Mouse (Mus musculus): ENCODE measurements around the gene Ptger4. TPM values are rescaled to one million over a fixed set of nuclear protein-coding genes. Genes with fewer than 3 reads are reported as not detected.

Gene Ptger4
- polyA plus RNA-seq, 1 experiment from 2014 or later: 0.77 TPM

DNA sequence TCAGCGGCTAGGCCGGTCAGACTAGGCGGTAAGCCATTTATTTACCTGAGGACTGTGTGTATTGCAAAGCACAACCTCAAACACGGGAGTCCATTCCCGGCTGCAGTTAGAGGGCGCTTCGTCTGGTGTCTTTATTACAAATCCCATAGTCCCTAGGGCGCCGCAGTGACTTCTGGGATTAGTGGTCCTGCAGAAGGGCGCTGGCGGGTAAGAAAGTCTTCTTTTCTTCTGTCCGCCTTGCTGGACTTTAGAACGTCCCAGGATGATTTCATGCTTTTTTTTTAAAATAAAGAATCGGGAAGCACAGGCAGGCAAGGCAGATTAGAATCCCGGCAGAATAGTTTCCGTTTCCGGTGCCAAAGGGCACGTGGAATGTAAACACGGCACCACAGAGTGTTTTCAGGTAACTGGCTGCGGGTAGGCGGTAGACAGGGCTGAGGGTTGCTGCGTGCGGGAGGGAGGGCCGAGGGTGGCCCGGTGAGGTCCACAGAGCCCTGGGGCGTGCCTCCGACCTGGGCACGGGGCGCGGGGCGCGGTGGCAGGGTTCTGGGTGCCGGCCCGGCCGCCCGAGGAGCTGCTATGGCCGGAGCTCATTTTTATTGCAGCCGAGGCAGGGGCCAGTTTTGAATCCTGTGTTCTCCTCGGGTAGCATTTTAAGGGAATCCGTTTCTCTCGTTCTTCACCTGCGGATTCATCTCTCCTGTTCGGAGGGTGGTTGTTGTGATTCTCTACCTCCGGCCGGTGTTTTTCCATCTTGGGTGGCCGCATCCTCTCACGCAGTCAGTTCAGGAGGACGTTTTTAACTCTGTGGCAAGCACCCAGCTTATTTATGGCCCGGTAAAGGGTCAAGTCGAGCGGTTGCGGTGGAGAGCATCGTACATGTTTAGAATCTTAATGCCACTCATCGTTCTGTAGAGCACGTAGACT lies 58.4 kb downstream of the Ptger4 start, which contains the start of gene Ttc33:
Gene Ttc33, plus strand, starts transcription at position 160 of the 927 bp plus-strand sequence.
- peak within 1 kb of the TSS; percentile 96 for H3K4me3 ChIP-seq
- H3K36me3 ChIP-seq (replicated peaks): peaks cover 11% of the 10 kb centered on the region
- peak within 1 kb of the TSS; percentile 91 for H3K27ac ChIP-seq
- H3K4me1 ChIP-seq: peaks cover 22% of the 10 kb centered on the region
- peak; percentile 62 for DNase-seq (ENCODE audit: extremely low spot score, low spot score)
- no peaks in the 10 kb centered on the region for H3K9me3 ChIP-seq
- H3K27me3 ChIP-seq (ENCODE audit: poor library complexity, severe bottlenecking): no peaks in the 10 kb centered on the region
- 1% methylated on average over 55 of the region's 55 CpGs for WGBS

DNA sequence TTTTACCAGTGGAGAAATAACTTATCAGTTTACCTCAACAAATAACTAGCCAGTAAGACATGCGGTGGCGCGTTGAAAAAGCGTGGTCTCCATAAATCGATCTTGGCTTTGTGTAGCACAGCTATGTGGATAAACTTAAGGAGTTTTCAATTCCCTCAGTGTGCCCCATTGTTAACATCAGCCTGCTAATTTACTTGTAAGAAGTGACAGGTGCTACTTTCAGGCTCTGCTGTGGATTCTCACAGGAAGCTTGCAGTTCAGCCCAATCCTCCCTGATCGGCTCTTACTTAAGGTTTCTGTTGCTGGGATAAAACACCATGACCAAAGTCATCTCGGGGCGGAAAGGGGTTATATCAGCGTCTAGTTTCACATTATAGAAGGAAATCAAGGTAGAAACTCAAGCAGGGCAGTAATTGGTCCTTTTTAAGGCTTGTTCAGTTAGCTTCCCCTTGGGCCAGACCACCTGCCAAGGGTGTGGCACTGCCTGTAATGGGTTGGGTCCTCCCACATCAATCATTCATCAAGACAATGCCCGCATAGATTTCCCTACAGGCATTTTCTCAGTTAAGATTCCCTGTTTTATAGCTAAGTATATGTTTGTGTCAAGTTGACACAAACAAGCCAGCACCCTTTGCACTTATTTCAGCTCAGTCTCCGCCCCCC lies 59.2 kb downstream of the Ptger4 start:
- Histone ChIP-seq H3K4me1 (peaks cover 22% of the 10 kb centered on the region), H3K27me3 (ENCODE audit: poor library complexity, severe bottlenecking) (no peaks in the 10 kb centered on the region), H3K36me3 (replicated peaks) (peaks cover 3% of the 10 kb centered on the region; the same call in 1 of the 2 replicates), H3K4me3 (peak overlapping the region; percentile 96), H3K9me3 (no peaks in the 10 kb centered on the region), H3K27ac (peak overlapping the region; percentile 91)
- 53% methylated on average over 10 of the region's 11 CpGs for WGBS
- no peak for DNase-seq (ENCODE audit: extremely low spot score, low spot score)

DNA sequence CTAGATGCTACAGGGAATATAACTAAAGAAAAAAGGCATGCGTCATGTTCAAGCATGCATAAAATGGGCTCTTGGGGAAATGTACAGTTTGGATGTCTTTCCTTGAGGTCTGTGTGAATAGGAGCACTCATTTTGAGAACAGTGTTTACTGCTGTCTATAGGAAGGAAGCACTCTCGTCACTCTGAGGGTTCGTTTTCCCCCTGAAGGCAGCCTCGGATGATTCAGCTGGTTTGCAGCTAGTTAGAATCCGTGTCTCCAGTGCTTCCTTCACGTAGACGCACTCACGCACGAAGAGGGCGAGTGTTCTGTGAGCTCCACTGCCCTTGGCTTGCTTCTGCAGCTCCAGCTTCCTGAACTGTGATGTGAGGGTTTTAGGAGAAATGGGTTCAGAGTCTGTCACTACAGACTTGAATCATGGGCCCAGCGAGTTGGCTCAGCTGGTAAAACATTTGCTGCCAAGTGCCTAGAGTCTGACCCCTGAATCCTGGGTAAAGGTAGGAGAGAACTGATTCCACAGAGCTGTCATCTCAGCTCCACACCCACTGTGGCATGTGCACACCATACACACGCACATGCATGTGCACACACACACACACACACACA lies 70.7 kb downstream of the Ptger4 start:
- no peak for DNase-seq (ENCODE audit: extremely low spot score, low spot score)
- H3K27ac ChIP-seq: no peak overlapping the region

DNA sequence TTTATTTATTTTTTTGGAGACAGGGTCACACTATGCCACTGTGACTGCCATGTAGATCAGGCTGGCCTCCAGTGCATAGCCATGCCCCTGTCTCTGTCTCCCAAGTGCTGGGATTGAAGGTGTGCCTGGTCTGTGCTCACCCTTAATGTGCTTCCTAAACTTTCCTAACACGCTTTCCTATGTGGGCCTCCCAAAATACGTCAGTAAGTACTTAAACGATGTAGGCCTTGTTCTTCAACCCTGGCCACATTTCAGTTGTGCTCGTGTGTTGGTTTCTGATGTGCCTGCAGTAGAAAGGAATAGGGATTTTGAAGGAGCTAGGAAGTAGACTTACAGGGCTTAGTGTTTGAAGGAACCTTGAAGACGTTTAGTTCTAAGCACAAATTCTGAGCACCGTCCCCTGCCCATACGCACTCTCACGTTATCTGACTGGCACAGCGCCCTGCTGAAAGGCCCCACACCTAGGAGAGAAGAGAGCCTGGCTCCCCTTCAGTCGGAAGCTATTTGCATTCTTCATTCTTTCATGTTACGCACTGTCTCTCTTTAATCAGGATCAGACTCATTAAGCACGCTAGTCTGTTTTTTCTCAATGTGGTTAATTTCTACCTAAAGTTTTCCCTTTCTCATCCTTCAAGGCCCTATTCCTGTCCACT lies 78.7 kb downstream of the Ptger4 start:
- no peaks in the 10 kb centered on the region for H3K4me1 ChIP-seq
- H3K9me3 ChIP-seq: no peaks in the 10 kb centered on the region
- whole genome bisulfite sequencing: 94% methylated on average over 12 of the region's 12 CpGs
- no peak overlapping the region for H3K27ac ChIP-seq
- DNase-seq (ENCODE audit: extremely low spot score, low spot score): no peak
- H3K4me3 ChIP-seq: no peak overlapping the region
- H3K27me3 ChIP-seq (ENCODE audit: poor library complexity, severe bottlenecking): no peaks in the 10 kb centered on the region
- peaks cover 74% of the 10 kb centered on the region for H3K36me3 ChIP-seq (replicated peaks)

More for the DNA sequence above, 70.7 kb downstream of the Ptger4 start:
- 90% methylated on average over 12 of the region's 12 CpGs for WGBS
- Histone ChIP-seq H3K4me3 (no peak overlapping the region), H3K36me3 (replicated peaks) (peaks cover 85% of the 10 kb centered on the region), H3K4me1 (no peaks in the 10 kb centered on the region), H3K27me3 (ENCODE audit: poor library complexity, severe bottlenecking) (no peaks in the 10 kb centered on the region), H3K9me3 (no peaks in the 10 kb centered on the region)

DNA sequence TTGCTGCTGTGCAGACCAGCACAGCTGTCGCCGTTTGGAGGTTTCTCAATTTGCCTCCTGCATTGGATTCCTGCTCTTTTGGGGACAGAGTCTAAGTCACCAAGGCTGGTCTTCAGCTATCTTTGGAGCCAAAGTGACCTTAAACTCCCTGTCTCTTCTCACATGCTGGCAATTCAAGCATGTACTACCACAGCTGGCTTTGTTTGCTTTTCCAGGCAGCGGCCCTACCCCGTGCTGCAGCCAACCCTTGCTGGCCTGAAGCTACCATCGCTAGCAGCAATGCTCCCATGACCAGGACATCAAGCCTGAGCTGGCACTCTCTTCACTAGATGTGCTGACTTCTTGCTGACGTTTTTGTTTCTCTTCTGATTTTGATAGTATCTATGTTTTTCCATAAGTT lies 85.2 kb downstream of the Ptger4 start:
- Histone ChIP-seq H3K4me1 (peaks cover 10% of the 10 kb centered on the region; the same call in 1 of the 2 replicates), H3K27ac (no peak overlapping the region), H3K27me3 (ENCODE audit: poor library complexity, severe bottlenecking) (no peaks in the 10 kb centered on the region), H3K4me3 (no peak overlapping the region), H3K36me3 (replicated peaks) (peaks cover 27% of the 10 kb centered on the region), H3K9me3 (no peaks in the 10 kb centered on the region)
- 89% methylated on average over 6 of the region's 6 CpGs for WGBS
- no peak for DNase-seq (ENCODE audit: extremely low spot score, low spot score)

DNA sequence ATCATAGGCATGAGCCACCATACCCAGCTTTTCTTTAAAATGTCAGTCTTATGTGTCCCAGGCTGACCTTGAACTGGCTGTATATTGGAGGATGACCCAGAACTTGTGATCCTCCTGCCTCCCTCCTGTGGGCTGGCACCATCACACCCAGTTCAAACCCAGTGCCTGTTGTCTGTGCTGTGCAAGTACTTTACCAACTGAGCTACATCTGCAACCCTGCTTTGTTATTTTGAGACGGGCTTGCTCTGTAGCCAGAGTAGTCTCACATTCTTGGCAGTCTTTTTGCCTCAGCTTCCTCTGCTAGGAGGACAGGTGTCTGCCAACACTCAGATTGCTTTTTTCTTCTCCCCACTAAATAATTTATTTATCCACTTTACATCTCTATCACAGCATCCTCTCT lies 86.6 kb downstream of the Ptger4 start:
- H3K4me1 ChIP-seq: peaks cover 10% of the 10 kb centered on the region; the same call in 1 of the 2 replicates
- H3K9me3 ChIP-seq: no peaks in the 10 kb centered on the region
- H3K27ac ChIP-seq: no peak overlapping the region
- H3K27me3 ChIP-seq (ENCODE audit: poor library complexity, severe bottlenecking): no peaks in the 10 kb centered on the region
- 93% methylated on average over 1 of the region's 1 CpGs for WGBS
- H3K4me3 ChIP-seq: no peak overlapping the region
- peaks cover 14% of the 10 kb centered on the region for H3K36me3 ChIP-seq (replicated peaks)
- no peak for DNase-seq (ENCODE audit: extremely low spot score, low spot score)

Other genes with a start within 250 kb of the Ptger4 start
- not detected in 2 replicates for gene C7, start 180.4 kb downstream of the Ptger4 start, polyA plus RNA-seq (2016; fragmentation: Nextera tagmentation; extraction: Ambion mirVana)
- 0.84 and 1.2 TPM in 2 replicates for gene Card6, start 135.6 kb downstream of the Ptger4 start, polyA plus RNA-seq (2016; fragmentation: Nextera tagmentation; extraction: Ambion mirVana)
- 465 and 478 TPM in 2 replicates for gene Rpl37, start 127.5 kb downstream of the Ptger4 start, polyA plus RNA-seq (2016; fragmentation: Nextera tagmentation; extraction: Ambion mirVana)
- gene Prkaa1, start 100.3 kb downstream of the Ptger4 start, polyA plus RNA-seq (2016; fragmentation: Nextera tagmentation; extraction: Ambion mirVana): 12.8 and 12.9 TPM in 2 replicates
- gene Ttc33, start 58.7 kb downstream of the Ptger4 start, polyA plus RNA-seq (2016; fragmentation: Nextera tagmentation; extraction: Ambion mirVana): 33.3 and 34.1 TPM in 2 replicates